Mouse (Mus musculus): ENCODE measurements around the gene Soga1.

Soga1 gene

GRCm38 (mm10) chr2:157060557-157061305 lies 18.3 kb downstream of the Soga1 start:
- DNase-seq, result peak; percentile 75

- peak; percentile 56 for DNase-seq
Observed at GRCm38 (mm10) chr2:157060037-157060436, 19.0 kb downstream of the Soga1 start.

- DNase-seq, result no peak
Observed at GRCm38 (mm10) chr2:157059166-157059565, 19.9 kb downstream of the Soga1 start.

GRCm38 (mm10) chr2:157058342-157058998 lies 20.6 kb downstream of the Soga1 start:
- peak; percentile 77 for DNase-seq

- no peak for DNase-seq
Observed at GRCm38 (mm10) chr2:157057758-157058157, 21.3 kb downstream of the Soga1 start.

GRCm38 (mm10) chr2:157057186-157057585 lies 21.9 kb downstream of the Soga1 start:
- DNase-seq, result no peak

GRCm38 (mm10) chr2:157055721-157056120 lies 23.3 kb downstream of the Soga1 start:
- DNase-seq, result no peak

GRCm38 (mm10) chr2:157054816-157055215 lies 24.2 kb downstream of the Soga1 start:
- DNase-seq, result peak; percentile 59

GRCm38 (mm10) chr2:157054297-157054696 lies 24.8 kb downstream of the Soga1 start:
- DNase-seq, result no peak

GRCm38 (mm10) chr2:157053787-157054186 lies 25.3 kb downstream of the Soga1 start:
- no peak for DNase-seq

- no peak for DNase-seq
Observed at GRCm38 (mm10) chr2:157053124-157053523, 25.9 kb downstream of the Soga1 start.

GRCm38 (mm10) chr2:157052448-157052847 lies 26.6 kb downstream of the Soga1 start:
- DNase-seq, result no peak

- no peak for DNase-seq
Observed at GRCm38 (mm10) chr2:157049831-157050243, 29.2 kb downstream of the Soga1 start.

GRCm38 (mm10) chr2:157048395-157049181 lies 30.5 kb downstream of the Soga1 start:
- peak; percentile 56 for DNase-seq

- DNase-seq, result no peak
Observed at GRCm38 (mm10) chr2:157046956-157047355, 32.1 kb downstream of the Soga1 start.

- DNase-seq, result no peak
Observed at GRCm38 (mm10) chr2:157045932-157046331, 33.1 kb downstream of the Soga1 start.

GRCm38 (mm10) chr2:157043987-157044386 lies 35.1 kb downstream of the Soga1 start:
- DNase-seq, result no peak

- no peak for DNase-seq
Observed at GRCm38 (mm10) chr2:157043556-157043955, 35.5 kb downstream of the Soga1 start.

GRCm38 (mm10) chr2:157041421-157041820 lies 37.6 kb downstream of the Soga1 start:
- DNase-seq, result no peak

GRCm38 (mm10) chr2:157040649-157041046 lies 38.4 kb downstream of the Soga1 start:
- no peak for DNase-seq

GRCm38 (mm10) chr2:157039900-157040648 lies 39.0 kb downstream of the Soga1 start:
- no peak for DNase-seq

- no peak for DNase-seq
Observed at GRCm38 (mm10) chr2:157037303-157037702, 41.8 kb downstream of the Soga1 start.

- DNase-seq, result no peak
Observed at GRCm38 (mm10) chr2:157036400-157036799, 42.7 kb downstream of the Soga1 start.

Data from cerebellum, adult 11 months (tissue).